Mouse (Mus musculus): ENCODE results near the gene Ppa2. TPM values are rescaled to one million over a fixed set of nuclear protein-coding genes. Genes with fewer than 3 reads are reported as not detected.

The Ppa2 gene
- polyA plus RNA-seq, 1 experiment from 2014 or later: 84.4 TPM

DNA sequence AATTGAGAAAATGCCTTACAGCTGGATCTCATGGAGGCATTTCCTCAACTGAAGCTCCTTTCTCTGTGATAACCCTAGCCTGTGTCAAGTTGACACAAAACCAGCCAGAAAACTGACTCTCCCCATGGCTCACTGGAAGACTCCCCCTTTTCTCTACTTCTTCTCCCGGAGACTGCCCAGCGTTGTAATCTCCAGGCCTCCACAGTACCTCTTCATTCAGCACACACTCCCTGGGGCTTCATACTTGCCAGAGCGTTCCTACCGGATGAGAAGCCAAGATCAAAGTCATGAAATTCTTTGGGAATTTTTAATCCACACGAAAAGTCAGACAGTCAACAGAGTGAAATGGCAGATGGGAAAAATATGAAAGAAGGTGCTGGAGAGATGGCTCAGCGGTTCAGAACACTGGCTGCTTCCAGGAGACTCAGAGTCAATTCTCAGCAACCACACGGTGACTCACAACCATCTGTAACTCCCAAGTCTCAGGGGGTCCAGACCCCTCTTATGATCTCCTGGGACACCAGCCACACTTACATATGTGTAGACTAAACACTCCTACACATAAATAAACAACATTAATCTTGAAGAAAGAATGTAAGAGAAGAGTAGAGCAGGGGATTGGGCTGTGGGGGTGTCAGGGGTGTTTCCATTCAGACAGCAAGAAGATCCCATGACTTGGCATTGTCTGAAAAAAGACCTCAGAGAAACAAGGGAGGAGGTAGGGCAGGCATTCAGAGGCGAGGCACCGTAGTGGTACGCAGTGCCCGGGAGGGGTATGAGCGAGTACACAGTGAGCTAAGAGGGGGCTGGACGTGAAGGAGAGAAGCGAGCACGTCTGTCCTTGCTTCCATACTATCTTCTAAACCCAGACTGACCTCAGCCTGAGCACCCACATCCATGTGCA is 23.6 kb downstream of the Ppa2 start:
- Histone ChIP-seq H3K36me3 (no peaks in the 10 kb centered on the region), H3K4me2 (no peak overlapping the region), H3K9me3 (no peaks in the 10 kb centered on the region), H3K9ac (no peak overlapping the region), H3K4me1 (replicated peaks) (0 out of 2 replicates have a peak, but pooled peaks cover 6% of the 10 kb centered on the region), H3K27me3 (no peaks in the 10 kb centered on the region), H3K27ac (replicated peaks) (no peak overlapping the region), H3K4me3 (no peak overlapping the region)
- WGBS: 90% methylated on average over 15 of the region's 15 CpGs
- ATAC-seq (ENCODE audit: low read depth): no peak

DNA sequence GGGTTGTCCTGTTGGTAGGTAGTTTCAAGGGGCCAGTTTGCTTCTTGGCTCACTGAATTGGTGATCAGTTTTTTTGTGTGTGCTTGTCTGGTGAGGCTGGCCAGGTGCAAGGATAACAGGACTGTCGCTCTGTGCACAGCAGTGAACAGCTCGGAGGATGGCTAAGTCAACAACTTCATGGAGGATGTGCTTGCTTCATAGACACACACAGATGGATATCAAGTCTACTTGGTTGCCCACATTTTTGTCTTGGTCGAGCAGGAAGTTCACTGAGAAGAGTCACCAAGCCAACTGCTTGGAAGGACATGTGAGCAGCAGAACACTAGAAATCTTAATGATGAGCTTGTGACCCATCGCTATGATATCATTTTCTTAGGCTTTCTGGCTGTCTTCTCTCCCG is 24.8 kb downstream of the Ppa2 start:
- H3K9ac ChIP-seq: no peak overlapping the region
- no peaks in the 10 kb centered on the region for H3K27me3 ChIP-seq
- no peak for ATAC-seq (ENCODE audit: low read depth)
- 89% methylated on average over 5 of the region's 5 CpGs for WGBS
- H3K9me3 ChIP-seq: no peaks in the 10 kb centered on the region
- no peak overlapping the region for H3K4me3 ChIP-seq
- H3K27ac ChIP-seq (replicated peaks): no peak overlapping the region
- peaks cover 13% of the 10 kb centered on the region for H3K4me1 ChIP-seq (replicated peaks)
- H3K36me3 ChIP-seq: no peaks in the 10 kb centered on the region
- no peak overlapping the region for H3K4me2 ChIP-seq

DNA sequence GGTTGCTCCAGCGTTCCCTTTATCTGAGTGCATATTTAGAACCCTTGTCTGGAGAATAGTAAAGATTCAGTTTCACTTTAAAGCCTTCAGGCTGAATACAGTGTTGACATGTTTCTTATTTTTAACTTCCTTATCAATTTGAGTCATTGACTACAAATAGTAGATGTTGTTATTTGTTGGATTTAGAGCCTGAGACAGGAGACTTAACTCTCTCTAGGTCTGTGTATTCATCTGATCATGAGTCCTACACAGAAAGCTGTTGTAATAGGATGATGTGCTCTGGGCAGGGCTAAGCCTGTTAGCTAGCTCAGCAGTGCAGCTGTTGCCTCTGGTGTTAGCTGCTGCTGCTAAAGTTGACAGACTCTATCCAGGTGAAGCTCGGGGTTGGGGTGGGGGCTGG is 25.3 kb downstream of the Ppa2 start:
- ATAC-seq (ENCODE audit: low read depth): no peak
- H3K9ac ChIP-seq: no peak overlapping the region
- peaks cover 13% of the 10 kb centered on the region for H3K4me1 ChIP-seq (replicated peaks)
- H3K9me3 ChIP-seq: no peaks in the 10 kb centered on the region
- H3K4me2 ChIP-seq: no peak overlapping the region
- no peak overlapping the region for H3K4me3 ChIP-seq
- no peaks in the 10 kb centered on the region for H3K27me3 ChIP-seq
- peaks cover 3% of the 10 kb centered on the region; the same call in 1 of the 2 replicates for H3K36me3 ChIP-seq
- WGBS: 90% methylated on average over 2 of the region's 2 CpGs
- H3K27ac ChIP-seq (replicated peaks): no peak overlapping the region

DNA sequence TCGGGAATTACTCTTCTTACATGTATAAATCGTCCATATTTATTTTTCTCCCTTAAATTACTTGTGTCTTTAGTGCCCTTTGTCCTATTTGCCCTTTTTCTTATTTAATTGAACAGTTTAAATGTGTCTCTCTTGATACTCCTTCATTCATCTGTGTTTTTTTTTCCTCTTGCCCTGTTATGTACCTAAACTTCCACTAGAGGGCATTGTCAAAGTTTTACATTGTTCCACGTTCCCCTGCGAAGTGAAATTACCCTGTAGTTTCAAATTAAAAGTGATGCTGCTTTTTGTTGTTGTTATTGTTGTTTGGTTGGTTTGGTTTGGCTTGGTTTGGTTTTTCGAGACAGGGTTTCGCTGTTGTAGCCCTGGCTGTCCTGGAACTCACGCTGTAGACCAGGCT is 26.5 kb downstream of the Ppa2 start:
- H3K9ac ChIP-seq: no peak overlapping the region
- H3K36me3 ChIP-seq: peaks cover 15% of the 10 kb centered on the region
- 79% methylated on average over 7 of the region's 7 CpGs for WGBS
- no peaks in the 10 kb centered on the region for H3K9me3 ChIP-seq
- H3K4me2 ChIP-seq: no peak overlapping the region
- H3K4me3 ChIP-seq: no peak overlapping the region
- ATAC-seq (ENCODE audit: low read depth): no peak
- no peaks in the 10 kb centered on the region for H3K27me3 ChIP-seq
- peaks cover 9% of the 10 kb centered on the region for H3K4me1 ChIP-seq (replicated peaks)
- no peak overlapping the region for H3K27ac ChIP-seq (replicated peaks)

DNA sequence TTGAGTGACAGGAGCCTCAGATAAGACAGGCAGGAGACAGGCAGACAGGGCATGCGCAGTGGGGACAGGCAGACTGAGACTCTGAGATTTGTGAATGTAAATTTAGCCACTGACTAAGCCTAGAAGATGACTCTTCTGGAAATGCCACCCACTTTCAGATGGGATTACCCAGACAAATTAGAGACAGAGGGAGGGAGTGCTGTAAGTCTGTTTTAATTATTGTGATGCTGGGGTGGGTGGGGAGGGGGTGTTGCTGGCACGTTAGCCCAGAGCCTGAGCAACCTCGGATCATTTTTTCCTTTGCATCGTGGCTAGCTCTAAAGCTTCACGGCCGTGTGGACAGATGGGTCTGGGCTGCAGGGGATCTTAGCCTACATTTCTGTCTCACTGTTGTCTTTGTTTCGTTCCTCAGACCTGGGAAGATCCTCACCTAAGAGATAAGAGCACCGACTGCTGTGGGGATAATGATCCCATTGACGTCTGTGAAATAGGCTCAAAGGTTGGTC is 29.0 kb downstream of the Ppa2 start:
- Histone ChIP-seq H3K36me3 (peaks cover 16% of the 10 kb centered on the region), H3K27ac (replicated peaks) (no peak overlapping the region)
- 77% methylated on average over 9 of the region's 9 CpGs for WGBS

DNA sequence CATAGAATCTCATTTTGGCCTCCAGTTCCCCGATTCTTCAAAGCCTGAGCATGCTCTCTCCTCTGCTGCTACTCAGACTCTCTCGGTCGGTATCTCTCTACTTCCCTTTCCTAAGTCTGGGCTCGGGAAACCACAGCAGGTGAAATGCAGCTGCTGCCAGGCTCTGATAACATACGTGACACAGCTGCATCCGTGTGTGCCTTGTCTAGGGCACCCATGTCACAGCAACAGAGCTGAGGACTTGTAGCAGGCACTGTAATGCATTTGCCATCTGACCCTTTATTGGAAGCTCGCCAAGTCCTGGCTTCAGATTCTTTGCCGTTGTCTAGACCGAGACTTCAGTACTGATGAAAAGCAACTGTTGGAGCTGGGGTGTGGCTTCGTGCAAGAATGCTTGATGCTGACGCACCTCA is 29.5 kb downstream of the Ppa2 start:
- Histone ChIP-seq H3K4me1 (replicated peaks) (peaks cover 7% of the 10 kb centered on the region), H3K4me2 (no peak overlapping the region), H3K9ac (no peak overlapping the region), H3K27me3 (no peaks in the 10 kb centered on the region), H3K36me3 (peaks cover 16% of the 10 kb centered on the region), H3K4me3 (no peak overlapping the region), H3K27ac (replicated peaks) (no peak overlapping the region), H3K9me3 (no peaks in the 10 kb centered on the region)
- 59% methylated on average over 11 of the region's 11 CpGs for WGBS
- ATAC-seq (ENCODE audit: low read depth): peak; percentile 63

More for the DNA sequence above, 29.0 kb downstream of the Ppa2 start:
- Histone ChIP-seq H3K9ac (no peak overlapping the region), H3K9me3 (no peaks in the 10 kb centered on the region), H3K4me2 (no peak overlapping the region), H3K4me1 (replicated peaks) (peaks cover 7% of the 10 kb centered on the region), H3K4me3 (no peak overlapping the region), H3K27me3 (no peaks in the 10 kb centered on the region)
- ATAC-seq (ENCODE audit: low read depth): no peak

DNA sequence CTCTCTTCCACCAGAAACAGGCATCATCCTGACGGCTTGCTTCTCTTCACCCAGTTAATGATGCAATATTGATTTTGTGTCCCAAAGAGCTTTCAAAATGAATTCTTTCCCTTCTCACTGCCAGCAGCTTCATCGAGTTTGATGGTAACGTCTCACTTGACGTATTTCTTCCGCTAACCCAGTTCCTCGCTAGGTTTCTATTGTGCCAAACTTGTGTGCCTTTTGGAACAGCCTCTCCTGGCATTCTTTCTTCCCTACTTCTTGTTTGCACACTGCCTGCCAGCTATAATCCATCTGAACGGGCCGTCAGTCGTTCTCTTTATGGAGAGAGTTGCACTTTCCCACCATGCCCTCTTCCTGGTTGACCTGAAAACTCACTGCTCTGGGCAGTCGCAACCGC is 31.2 kb downstream of the Ppa2 start:
- Histone ChIP-seq H3K27me3 (no peaks in the 10 kb centered on the region), H3K36me3 (peaks cover 16% of the 10 kb centered on the region), H3K9me3 (no peaks in the 10 kb centered on the region), H3K9ac (no peak overlapping the region), H3K4me1 (replicated peaks) (peaks cover 7% of the 10 kb centered on the region), H3K4me3 (no peak overlapping the region), H3K4me2 (no peak overlapping the region), H3K27ac (replicated peaks) (no peak overlapping the region)
- WGBS: 76% methylated on average over 11 of the region's 11 CpGs
- no peak for ATAC-seq (ENCODE audit: low read depth)

DNA sequence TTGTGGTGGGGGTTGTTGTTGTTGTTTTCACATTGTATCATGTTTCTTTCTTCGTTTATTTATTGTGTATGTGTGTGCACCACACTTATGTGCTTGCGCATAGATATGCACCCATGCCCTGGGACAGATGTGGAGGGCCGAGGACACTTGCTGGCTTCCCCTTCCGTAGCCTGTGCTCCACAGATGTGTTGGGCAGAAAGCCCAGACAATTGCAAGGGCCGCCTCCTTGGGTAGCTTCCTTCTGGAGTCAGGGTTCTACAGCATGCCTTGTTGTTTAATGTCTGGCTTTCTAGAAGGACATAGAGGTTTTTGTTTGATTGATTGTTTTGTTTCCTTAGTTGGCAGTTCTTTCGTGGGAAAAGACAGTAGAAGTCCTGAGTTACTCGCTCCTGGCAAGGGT is 37.6 kb downstream of the Ppa2 start:
- Histone ChIP-seq H3K9me3 (no peaks in the 10 kb centered on the region), H3K9ac (no peak overlapping the region), H3K4me2 (no peak overlapping the region), H3K27me3 (no peaks in the 10 kb centered on the region), H3K4me3 (no peak overlapping the region), H3K27ac (replicated peaks) (no peak overlapping the region), H3K4me1 (replicated peaks) (no peaks in the 10 kb centered on the region), H3K36me3 (peaks cover 9% of the 10 kb centered on the region)
- ATAC-seq (ENCODE audit: low read depth): no peak
- WGBS: 80% methylated on average over 7 of the region's 7 CpGs

DNA sequence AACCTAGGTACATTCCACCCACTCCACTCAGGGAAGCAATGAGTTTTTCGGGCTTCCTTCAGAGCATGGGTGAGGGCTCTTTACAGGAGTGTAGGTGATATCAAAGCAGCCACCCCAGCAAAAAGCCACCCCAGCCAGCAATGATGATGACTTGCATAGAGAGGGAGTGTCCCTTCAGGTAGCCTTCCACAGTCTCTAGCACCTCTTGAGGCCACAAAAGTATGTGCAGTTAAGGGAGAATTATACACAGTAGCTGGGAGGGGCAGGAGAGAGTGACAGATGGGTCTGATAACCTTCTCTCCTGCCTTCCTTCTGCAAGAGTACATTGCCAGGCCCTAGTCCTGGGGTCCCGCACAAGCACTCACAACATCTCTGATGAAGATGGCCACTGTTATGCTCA is 38.9 kb downstream of the Ppa2 start:
- Histone ChIP-seq H3K4me2 (no peak overlapping the region), H3K36me3 (peaks cover 9% of the 10 kb centered on the region), H3K4me3 (no peak overlapping the region), H3K27me3 (no peaks in the 10 kb centered on the region), H3K9ac (no peak overlapping the region), H3K4me1 (replicated peaks) (no peaks in the 10 kb centered on the region), H3K27ac (replicated peaks) (no peak overlapping the region), H3K9me3 (no peaks in the 10 kb centered on the region)
- WGBS: 93% methylated on average over 2 of the region's 2 CpGs
- no peak for ATAC-seq (ENCODE audit: low read depth)

DNA sequence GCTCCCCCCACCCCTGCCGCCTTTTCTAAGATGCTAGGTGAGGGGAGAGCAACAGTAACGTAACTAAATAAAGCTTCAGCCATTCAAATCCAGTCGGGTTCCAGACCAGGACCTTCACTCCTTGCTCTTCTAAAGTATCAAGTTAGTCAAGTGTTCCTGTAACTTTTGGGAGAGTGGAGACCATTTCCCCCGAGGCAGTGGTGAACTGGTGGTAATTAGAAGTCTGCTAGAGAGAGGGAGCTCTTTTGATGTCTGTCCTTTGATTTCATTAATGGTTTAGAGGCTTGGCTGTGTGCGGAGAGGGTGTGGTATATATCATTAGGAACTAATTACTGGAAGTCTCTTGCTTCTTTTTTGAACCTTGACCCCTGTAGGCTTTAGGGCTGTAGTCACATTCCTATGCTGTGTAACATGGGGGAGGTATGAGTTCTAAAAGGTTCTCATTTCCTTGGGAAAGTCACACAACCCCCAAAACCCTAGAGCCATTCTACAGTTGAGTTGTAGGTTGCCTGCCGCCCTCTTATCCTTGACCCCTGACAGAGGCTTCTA is 47.6 kb downstream of the Ppa2 start:
- ATAC-seq (ENCODE audit: low read depth): no peak

DNA sequence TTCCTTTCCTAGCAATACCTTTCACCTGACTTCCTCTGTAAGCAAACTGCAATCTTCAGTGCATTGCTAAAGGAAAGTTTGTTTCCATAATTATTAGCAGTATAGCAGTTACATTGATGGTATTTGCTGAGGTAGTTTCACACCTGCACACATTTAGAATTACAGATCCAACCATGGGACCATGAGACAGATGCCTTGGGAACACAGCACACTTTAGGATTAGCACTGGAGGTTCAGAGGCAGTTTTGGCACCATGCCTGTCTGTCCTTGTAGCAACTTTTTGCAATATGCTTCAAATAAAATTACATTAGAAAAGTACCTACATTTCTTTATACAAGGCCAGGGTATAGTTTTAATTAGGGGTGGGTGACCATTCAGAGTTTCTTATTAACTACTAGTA is 48.1 kb downstream of the Ppa2 start:
- Histone ChIP-seq H3K27ac (replicated peaks) (no peak overlapping the region), H3K36me3 (no peaks in the 10 kb centered on the region), H3K4me2 (no peak overlapping the region), H3K27me3 (no peaks in the 10 kb centered on the region), H3K9ac (no peak overlapping the region), H3K9me3 (no peaks in the 10 kb centered on the region), H3K4me1 (replicated peaks) (no peaks in the 10 kb centered on the region), H3K4me3 (no peak overlapping the region)
- ATAC-seq (ENCODE audit: low read depth): no peak

More for the DNA sequence above, 47.6 kb downstream of the Ppa2 start:
- Histone ChIP-seq H3K4me2 (no peak overlapping the region), H3K9ac (no peak overlapping the region), H3K36me3 (no peaks in the 10 kb centered on the region), H3K4me3 (no peak overlapping the region), H3K9me3 (no peaks in the 10 kb centered on the region), H3K4me1 (replicated peaks) (no peaks in the 10 kb centered on the region), H3K27me3 (no peaks in the 10 kb centered on the region), H3K27ac (replicated peaks) (no peak overlapping the region)
- WGBS: 54% methylated on average over 6 of the region's 6 CpGs

DNA sequence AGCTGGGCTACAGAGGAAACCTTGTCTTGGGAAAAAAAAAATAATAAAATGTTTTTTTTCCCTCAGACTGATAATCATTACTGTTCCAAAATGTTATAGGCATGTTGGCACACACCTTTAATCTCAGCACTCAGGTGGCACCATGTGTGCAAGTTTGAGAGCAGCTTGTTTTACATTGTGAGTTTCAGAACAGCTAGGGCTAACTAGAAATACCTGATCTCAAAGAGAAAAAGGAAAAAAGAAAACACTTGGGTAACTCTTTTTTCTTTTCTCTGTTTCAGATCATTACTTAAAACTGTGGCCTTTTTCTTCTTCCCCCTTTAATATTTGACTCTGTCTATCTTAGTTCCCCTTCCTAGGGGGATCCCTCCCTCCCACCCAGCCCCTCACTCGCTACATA is 51.5 kb downstream of the Ppa2 start:
- no peak overlapping the region for H3K4me2 ChIP-seq
- no peak for ATAC-seq (ENCODE audit: low read depth)
- H3K27me3 ChIP-seq: no peaks in the 10 kb centered on the region
- no peaks in the 10 kb centered on the region for H3K9me3 ChIP-seq
- 0 out of 2 replicates have a peak, but pooled peaks cover 3% of the 10 kb centered on the region for H3K36me3 ChIP-seq
- WGBS: 96% methylated on average over 1 of the region's 1 CpGs
- no peak overlapping the region for H3K9ac ChIP-seq
- no peak overlapping the region for H3K27ac ChIP-seq (replicated peaks)
- H3K4me3 ChIP-seq: no peak overlapping the region
- H3K4me1 ChIP-seq (replicated peaks): no peaks in the 10 kb centered on the region

All from neural tube, embryonic 13.5 days (tissue).